In the genomic region with DNA sequence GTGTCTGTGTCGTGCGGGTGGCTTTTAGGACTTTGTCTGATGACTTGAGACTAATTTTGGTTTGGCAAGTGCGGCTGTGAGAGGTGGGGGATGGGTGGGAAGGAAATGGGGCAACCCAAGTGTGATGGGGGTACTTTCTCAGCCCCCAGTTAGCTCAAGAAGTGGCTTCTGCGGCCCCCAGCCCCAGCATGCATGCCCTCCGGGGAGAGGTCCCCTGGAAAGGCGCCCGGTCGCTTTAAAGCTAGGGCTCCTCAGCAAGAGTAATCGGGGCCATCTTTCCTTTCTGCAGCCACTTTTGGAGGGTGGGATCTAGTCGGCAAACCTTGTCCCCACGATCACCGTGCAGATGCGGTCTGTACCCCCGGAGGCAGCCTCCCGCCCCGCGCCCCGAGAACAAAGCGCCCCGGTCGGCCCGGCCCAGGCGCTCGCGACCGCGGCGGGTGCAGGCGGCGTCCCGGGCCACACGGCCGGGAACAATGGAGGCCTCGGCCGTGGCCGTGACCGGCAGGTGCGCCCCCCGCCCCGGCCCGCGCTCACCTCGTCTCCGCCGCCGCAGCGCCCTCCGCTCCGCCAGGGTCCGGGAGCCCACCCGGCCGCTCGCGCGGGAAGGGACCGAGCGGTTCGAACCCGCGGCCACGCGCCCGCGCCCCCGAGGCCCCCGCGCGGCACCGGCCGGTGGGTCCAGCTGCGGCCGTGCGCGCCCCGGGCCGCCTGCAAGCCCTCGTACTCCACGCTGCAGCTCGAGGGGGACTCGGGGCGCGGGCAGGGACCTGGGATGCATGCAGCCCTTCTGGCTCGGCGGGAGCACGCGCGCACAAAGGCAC, we compare ENCODE assay signal across 8 mouse cellular contexts. TPM values are rescaled to one million over a fixed set of nuclear protein-coding genes. Genes with fewer than 3 reads are reported as not detected.
DNase-seq lines count a peak whose midpoint lies in the region; ATAC-seq lines count a peak whose summit lies in the region.

No protein-coding gene starts in this region.

- peak overlapping the region; percentile 71 for H3K4me3 ChIP-seq in kidney, embryonic 15.5 days (replicated peaks)
- H3K4me3 ChIP-seq in embryonic facial prominence, embryonic 14.5 days (ENCODE audit: low read depth, low read length) = peak overlapping the region; percentile 88

- no peak for DNase-seq in kidney, adult 8-10 months
- DNase-seq in R1 (ENCODE audit: low read depth, low spot score) = peak; percentile 22
- peak; percentile 44 for DNase-seq in embryonic facial prominence, embryonic 14.5 days (ENCODE audit: low spot score)
- DNase-seq in induced T-regulatory cell, adult 2 months (ENCODE audit: low read depth) = peak; percentile 58
- DNase-seq in thymus, postnatal 10 days (ENCODE audit: low spot score in 2 of 2) = peak; percentile 71 to 75
- no peak for DNase-seq in left cerebral cortex, adult 11 months (ENCODE audit: low spot score)

- H3K27me3 ChIP-seq in kidney, embryonic 15.5 days = no peaks in the 10 kb centered on the region
- H3K27me3 ChIP-seq in embryonic facial prominence, embryonic 14.5 days (replicated peaks; ENCODE audit: control insufficient read depth, insufficient read depth, low read length) = no peaks in the 10 kb centered on the region

- H3K27ac ChIP-seq in kidney, embryonic 15.5 days = peak overlapping the region; percentile 91
- H3K27ac ChIP-seq in embryonic facial prominence, embryonic 14.5 days (replicated peaks; ENCODE audit: low read depth, low read length) = peak overlapping the region; percentile 94

- H3K9ac ChIP-seq in kidney, embryonic 15.5 days = peak overlapping the region; percentile 91
- H3K9ac ChIP-seq in embryonic facial prominence, embryonic 14.5 days (ENCODE audit: low read depth, low read length) = peak overlapping the region; percentile 98

- 0 out of 2 replicates have a peak, but pooled peaks have one; percentile 5 for ATAC-seq in kidney, embryonic 15.5 days (replicated peaks; ENCODE audit: low FRiP score)
- peak; percentile 54 for ATAC-seq in embryonic facial prominence, embryonic 14.5 days (ENCODE audit: low read depth)
- ATAC-seq in megakaryocyte progenitor cell, adult 5-6 weeks (replicated peaks; ENCODE audit: poor library complexity) = 0 out of 2 replicates have a peak, but pooled peaks have one; percentile 9

- no peaks in the 10 kb centered on the region for H3K9me3 ChIP-seq in kidney, embryonic 15.5 days (replicated peaks)
- H3K9me3 ChIP-seq in embryonic facial prominence, embryonic 14.5 days (ENCODE audit: control insufficient read depth, low read length) = no peaks in the 10 kb centered on the region

- WGBS in kidney, embryonic 15.5 days = 2% methylated on average over 87 of the region's 87 CpGs
- WGBS in embryonic facial prominence, embryonic 14.5 days = under 1% methylated on average over 23 of the region's 87 CpGs

- H3K4me1 ChIP-seq in kidney, embryonic 15.5 days = peaks cover 64% of the 10 kb centered on the region
- H3K4me1 ChIP-seq in embryonic facial prominence, embryonic 14.5 days (ENCODE audit: control insufficient read depth, insufficient read depth, low read length) = peaks cover 45% of the 10 kb centered on the region

- no peaks in the 10 kb centered on the region for H3K36me3 ChIP-seq in kidney, embryonic 15.5 days
- no peaks in the 10 kb centered on the region for H3K36me3 ChIP-seq in embryonic facial prominence, embryonic 14.5 days (ENCODE audit: control insufficient read depth, insufficient read depth, low read length)

- peak overlapping the region; percentile 86 for H3K4me2 ChIP-seq in kidney, embryonic 15.5 days
- H3K4me2 ChIP-seq in embryonic facial prominence, embryonic 14.5 days (ENCODE audit: low read depth, low read length) = peak overlapping the region; percentile 90

RNA-seq across cellular contexts. Expression of gene Nanos3, which starts 1.5 kb away (rescaled TPM):
- 3.6 and 4.7 TPM in 2 replicates for polyA plus RNA-seq in kidney, embryonic 15.5 days (2015; fragmentation: Nextera tagmentation; extraction: Ambion mirVana)
- polyA plus RNA-seq in embryonic facial prominence, embryonic 14.5 days (2014; fragmentation: Nextera tagmentation; extraction: Ambion mirVana) = 3.0 and 4.5 TPM in 2 replicates
- 0.54 and 1.7 TPM in 2 replicates for total RNA-seq in megakaryocyte progenitor cell, adult 5-6 weeks (2015)
- 3.5 TPM in 1 of 2 replicates, not detected in the other for total RNA-seq in megakaryocyte progenitor cell, adult 5-6 weeks (2017)

RNA-seq across cellular contexts. Expression of gene 4930432K21Rik, which starts 35.6 kb away (rescaled TPM):
- polyA plus RNA-seq in kidney, embryonic 15.5 days (2015; fragmentation: Nextera tagmentation; extraction: Ambion mirVana) = 1.7 and 2.0 TPM in 2 replicates
- polyA plus RNA-seq in embryonic facial prominence, embryonic 14.5 days (2014; fragmentation: Nextera tagmentation; extraction: Ambion mirVana) = 0.77 and 1.0 TPM in 2 replicates
- total RNA-seq in megakaryocyte progenitor cell, adult 5-6 weeks (2015) = 0.17 and 0.32 TPM in 2 replicates
- 2.1 and 2.2 TPM in 2 replicates for total RNA-seq in megakaryocyte progenitor cell, adult 5-6 weeks (2017)

RNA-seq across cellular contexts. Expression of gene Cc2d1a, which starts 35.7 kb away (rescaled TPM):
- 22.0 and 28.7 TPM in 2 replicates for polyA plus RNA-seq in kidney, embryonic 15.5 days (2015; fragmentation: Nextera tagmentation; extraction: Ambion mirVana)
- 20.2 and 21.3 TPM in 2 replicates for polyA plus RNA-seq in embryonic facial prominence, embryonic 14.5 days (2014; fragmentation: Nextera tagmentation; extraction: Ambion mirVana)
- total RNA-seq in megakaryocyte progenitor cell, adult 5-6 weeks (2015) = 7.3 and 8.0 TPM in 2 replicates
- total RNA-seq in megakaryocyte progenitor cell, adult 5-6 weeks (2017) = 5.7 and 8.0 TPM in 2 replicates

RNA-seq across cellular contexts. Expression of gene Zswim4, which starts 53.4 kb away (rescaled TPM):
- 16.6 and 17.3 TPM in 2 replicates for polyA plus RNA-seq in kidney, embryonic 15.5 days (2015; fragmentation: Nextera tagmentation; extraction: Ambion mirVana)
- 11.0 and 12.4 TPM in 2 replicates for polyA plus RNA-seq in embryonic facial prominence, embryonic 14.5 days (2014; fragmentation: Nextera tagmentation; extraction: Ambion mirVana)
- total RNA-seq in megakaryocyte progenitor cell, adult 5-6 weeks (2015) = 3.2 and 3.4 TPM in 2 replicates
- total RNA-seq in megakaryocyte progenitor cell, adult 5-6 weeks (2017) = 4.2 and 5.0 TPM in 2 replicates

RNA-seq across cellular contexts. Expression of gene Podnl1, which starts 57.7 kb away (rescaled TPM):
- 0.21 and 1.4 TPM in 2 replicates for polyA plus RNA-seq in kidney, embryonic 15.5 days (2015; fragmentation: Nextera tagmentation; extraction: Ambion mirVana)
- 1.7 and 2.4 TPM in 2 replicates for polyA plus RNA-seq in embryonic facial prominence, embryonic 14.5 days (2014; fragmentation: Nextera tagmentation; extraction: Ambion mirVana)
- 0.05 TPM in 1 of 2 replicates, not detected in the other for total RNA-seq in megakaryocyte progenitor cell, adult 5-6 weeks (2015)
- total RNA-seq in megakaryocyte progenitor cell, adult 5-6 weeks (2017) = 0.54 TPM in 1 of 2 replicates, not detected in the other

Comparison
In these comparisons a context has a peak if more than half of its experiments do, and no peak if none do; other contexts are left out.
1. DNase-seq: peak in R1 (single experiment), embryonic facial prominence, embryonic 14.5 days (single experiment), induced T-regulatory cell, adult 2 months (single experiment) and thymus, postnatal 10 days (2 of 2); none in kidney, adult 8-10 months (0 of 2) and left cerebral cortex, adult 11 months (single experiment).
2. Peak in every context shown above with its lines, with median percentiles within 50 percentile points of each other: ATAC-seq.